Mouse (Mus musculus): ENCODE data around the gene Kctd10.

The Kctd10 gene

GRCm38 (mm10) chr5:114378936-114379335 is 1.4 kb downstream of the Kctd10 start:
- DNase-seq (ENCODE audit: low spot score): no peak

GRCm38 (mm10) chr5:114378177-114378920 is 2.0 kb downstream of the Kctd10 start:
- no peak for DNase-seq (ENCODE audit: low spot score)

- DNase-seq (ENCODE audit: low spot score): no peak
Observed at GRCm38 (mm10) chr5:114374409-114375213, 5.7 kb downstream of the Kctd10 start.

GRCm38 (mm10) chr5:114373581-114373980 is 6.7 kb downstream of the Kctd10 start:
- DNase-seq (ENCODE audit: low spot score): no peak

GRCm38 (mm10) chr5:114373174-114373573 is 7.1 kb downstream of the Kctd10 start:
- DNase-seq (ENCODE audit: low spot score): no peak

GRCm38 (mm10) chr5:114372565-114372964 is 7.7 kb downstream of the Kctd10 start:
- no peak for DNase-seq (ENCODE audit: low spot score)

- DNase-seq (ENCODE audit: low spot score): no peak
Observed at GRCm38 (mm10) chr5:114371731-114372473, 8.4 kb downstream of the Kctd10 start.

- DNase-seq (ENCODE audit: low spot score): no peak
Observed at GRCm38 (mm10) chr5:114371331-114371730, 9.0 kb downstream of the Kctd10 start.

- DNase-seq (ENCODE audit: low spot score): no peak
Observed at GRCm38 (mm10) chr5:114370371-114370776, 9.9 kb downstream of the Kctd10 start.

- DNase-seq (ENCODE audit: low spot score): no peak
Observed at GRCm38 (mm10) chr5:114369921-114370320, 10.4 kb downstream of the Kctd10 start.

GRCm38 (mm10) chr5:114368803-114369496 is 11.4 kb downstream of the Kctd10 start:
- no peak for DNase-seq (ENCODE audit: low spot score)

GRCm38 (mm10) chr5:114368121-114368520 is 12.2 kb downstream of the Kctd10 start:
- DNase-seq (ENCODE audit: low spot score): no peak

- no peak for DNase-seq (ENCODE audit: low spot score)
Observed at GRCm38 (mm10) chr5:114365043-114365752, 15.1 kb downstream of the Kctd10 start.

GRCm38 (mm10) chr5:114360968-114361367 is 19.3 kb downstream of the Kctd10 start:
- DNase-seq (ENCODE audit: low spot score): no peak

- no peak for DNase-seq (ENCODE audit: low spot score)
Observed at GRCm38 (mm10) chr5:114359586-114359985, 20.7 kb downstream of the Kctd10 start.

- DNase-seq (ENCODE audit: low spot score): no peak
Observed at GRCm38 (mm10) chr5:114358833-114359232, 21.5 kb downstream of the Kctd10 start.

GRCm38 (mm10) chr5:114356936-114357751 is 23.2 kb downstream of the Kctd10 start:
- no peak for DNase-seq (ENCODE audit: low spot score)

- DNase-seq (ENCODE audit: low spot score): peak; percentile 54
Observed at GRCm38 (mm10) chr5:114356250-114356935, 23.9 kb downstream of the Kctd10 start.

- no peak for DNase-seq (ENCODE audit: low spot score)
Observed at GRCm38 (mm10) chr5:114351490-114351889, 28.8 kb downstream of the Kctd10 start.

- DNase-seq (ENCODE audit: low spot score): no peak
Observed at GRCm38 (mm10) chr5:114347005-114347404, 33.3 kb downstream of the Kctd10 start.
